Mouse (Mus musculus) lung, postnatal 4 days (tissue): ENCODE results near the gene Arl4c.

Experiments used
- DNase-seq, 2 experiments: peaks; one replicate each; pipeline ENCODE4 v3.0.0; 2021

Arl4c gene

DNA sequence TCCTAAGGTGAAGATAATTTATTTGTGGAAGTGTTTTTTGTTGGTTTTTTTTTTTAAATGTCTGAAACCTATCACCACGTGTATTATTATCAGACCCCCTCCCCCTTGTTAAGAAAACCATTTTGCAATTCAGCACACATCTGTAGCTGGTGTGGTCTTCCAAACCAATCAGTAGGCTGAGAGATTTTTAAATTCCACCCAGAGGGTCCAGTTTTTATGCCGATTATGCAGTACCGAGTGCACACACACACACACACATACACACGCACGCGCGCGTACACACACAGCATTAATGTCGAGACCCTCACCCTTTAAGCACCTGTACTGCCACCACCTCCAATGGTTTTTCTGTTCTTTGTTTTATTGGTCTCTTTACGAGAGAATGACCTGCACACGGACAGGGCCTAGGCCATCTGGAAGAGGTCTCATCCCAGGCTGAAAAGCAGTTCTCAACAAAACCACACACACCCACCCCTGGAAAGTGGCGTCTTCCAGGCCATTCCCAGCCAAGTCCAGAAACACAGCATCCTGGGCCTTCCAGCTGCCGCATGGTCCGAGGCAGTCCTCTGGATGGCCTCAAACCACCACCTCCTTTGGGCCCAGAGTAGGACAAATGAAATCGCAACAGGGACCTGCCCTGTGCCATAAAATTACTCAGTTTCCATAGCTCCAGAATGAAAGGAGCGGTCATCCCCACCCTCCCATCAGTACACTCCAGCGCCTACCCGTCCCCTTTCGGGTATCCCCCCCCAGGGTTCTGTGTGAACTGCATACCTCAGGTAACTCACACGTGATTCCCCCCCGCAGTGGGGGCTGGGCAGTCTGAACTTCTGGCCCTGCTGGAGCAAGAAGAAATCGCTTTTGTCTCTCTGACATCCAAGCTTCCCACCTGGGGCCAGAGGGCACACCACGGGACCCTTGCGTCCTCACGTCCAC lies 1.9 kb downstream of the Arl4c start:
- peak; percentile 57 to 58 for DNase-seq

- DNase-seq: peak; percentile 78
Measured at GRCm38 (mm10) chr1:88699401-88699800, 2.6 kb downstream of the Arl4c start.

DNA sequence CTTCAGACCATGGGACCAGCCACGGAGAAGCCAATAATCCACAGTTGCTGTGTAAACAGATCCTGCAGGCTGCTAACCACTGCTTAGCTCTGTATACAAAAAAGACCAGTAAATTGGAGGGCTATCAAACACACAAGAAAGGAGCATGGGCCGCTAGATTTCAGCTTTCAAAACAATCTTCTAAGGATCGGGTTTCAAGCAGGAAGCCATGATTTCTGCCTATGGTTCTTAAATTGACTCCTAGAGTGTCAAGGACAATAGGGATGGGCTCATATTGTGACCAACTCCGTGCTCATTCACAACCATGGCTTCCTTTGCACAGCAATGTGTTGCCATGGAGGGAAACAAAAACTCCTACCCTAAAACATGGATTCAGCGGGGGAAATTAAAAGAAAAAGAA lies 3.1 kb downstream of the Arl4c start:
- DNase-seq: no peak

DNA sequence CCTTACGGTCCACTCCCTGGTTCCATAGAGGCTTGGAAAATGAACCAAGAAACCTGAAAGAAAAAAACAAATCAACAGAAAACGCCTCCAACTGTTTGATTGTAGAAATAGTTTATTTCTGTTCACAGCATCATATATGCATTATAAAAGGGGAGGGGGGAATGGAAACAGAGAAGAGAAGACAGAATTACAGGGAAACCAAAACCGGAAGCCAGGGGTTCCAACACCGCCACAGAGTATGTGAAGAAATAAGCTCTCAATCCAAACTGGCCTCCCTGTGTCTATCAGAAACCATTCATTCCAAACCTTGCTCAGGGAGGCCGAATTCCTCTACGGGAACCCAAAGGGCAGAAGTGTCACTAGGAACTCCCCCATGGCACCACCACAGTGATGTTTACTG lies 3.9 kb downstream of the Arl4c start:
- DNase-seq: no peak

DNA sequence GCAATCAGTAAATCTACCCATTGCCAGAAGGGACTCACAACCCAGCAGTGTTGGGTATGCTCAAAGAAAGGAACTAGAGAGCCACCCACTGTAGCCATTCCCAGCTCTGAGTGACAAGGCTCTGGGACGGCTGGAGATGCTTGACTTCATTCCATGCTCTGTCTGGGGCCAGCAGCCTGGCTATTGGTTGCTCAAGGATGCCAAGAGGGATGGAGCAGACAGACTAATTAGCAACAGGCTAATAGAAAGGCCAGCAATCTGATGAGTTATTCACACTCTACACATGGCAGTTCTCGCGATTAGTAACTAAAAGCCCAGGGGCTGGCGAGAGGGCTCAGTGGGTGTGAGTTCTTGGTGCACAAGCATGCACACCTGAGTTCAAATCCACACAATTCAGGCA lies 5.6 kb downstream of the Arl4c start:
- DNase-seq: no peak

DNA sequence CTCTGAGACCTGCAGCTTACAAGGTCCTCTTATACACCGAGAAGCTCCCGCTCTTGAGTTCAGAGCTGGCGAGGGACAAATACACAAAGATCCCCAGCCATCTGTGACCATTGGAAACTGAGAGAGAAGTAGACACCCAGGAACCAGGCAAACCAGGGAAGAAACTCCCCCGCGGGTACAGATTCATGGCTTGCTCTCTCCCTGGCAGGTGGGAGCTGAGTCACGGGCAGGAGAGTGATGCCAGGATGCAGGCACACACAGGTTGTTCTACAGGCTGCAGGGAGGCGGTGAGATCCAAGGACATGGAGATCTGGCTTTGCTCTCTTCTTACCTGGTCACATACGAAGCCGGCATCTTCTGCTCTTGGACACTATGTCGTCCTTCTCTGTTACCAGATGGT lies 7.7 kb downstream of the Arl4c start:
- no peak for DNase-seq

- DNase-seq: no peak
Measured at GRCm38 (mm10) chr1:88692293-88692827, 9.7 kb downstream of the Arl4c start.

DNA sequence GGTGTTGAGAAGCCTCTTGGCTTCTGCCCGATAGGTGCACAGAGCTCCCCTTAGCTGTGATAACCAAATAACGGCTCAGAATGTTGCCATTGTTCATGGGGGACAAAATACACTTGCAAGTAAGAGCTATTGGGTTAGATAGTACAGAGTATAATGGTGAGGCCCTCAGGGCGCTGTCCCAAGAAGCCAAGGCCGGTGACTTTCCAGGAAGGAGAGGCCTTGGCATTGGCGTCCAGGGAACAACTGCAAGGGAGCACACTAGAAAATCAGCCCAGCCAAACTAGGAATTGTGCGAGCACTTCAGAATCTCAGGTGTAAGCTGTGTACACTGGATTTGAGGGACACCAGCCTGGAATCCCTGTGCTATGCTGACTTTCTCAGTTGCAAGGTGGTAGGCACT lies 11.4 kb downstream of the Arl4c start:
- DNase-seq: no peak

DNA sequence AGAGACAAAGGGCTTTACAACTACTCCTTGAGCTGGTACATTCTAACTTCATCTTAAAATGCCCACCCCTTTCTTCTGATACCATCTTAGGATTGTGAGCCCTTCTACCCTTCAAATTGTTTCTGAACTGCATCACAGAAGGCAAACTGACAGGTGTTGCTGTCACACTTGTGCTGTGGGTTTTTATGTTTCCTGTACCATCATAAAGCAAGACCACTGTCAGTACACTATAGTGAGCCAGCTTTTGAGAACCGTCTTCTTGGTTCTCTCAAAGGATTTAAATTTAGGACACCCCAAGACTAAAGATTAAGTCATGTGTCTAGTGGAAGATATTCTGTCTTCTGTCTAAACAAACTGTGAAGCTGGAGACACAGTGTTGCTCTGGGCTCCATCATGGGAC lies 17.3 kb downstream of the Arl4c start:
- no peak for DNase-seq

DNA sequence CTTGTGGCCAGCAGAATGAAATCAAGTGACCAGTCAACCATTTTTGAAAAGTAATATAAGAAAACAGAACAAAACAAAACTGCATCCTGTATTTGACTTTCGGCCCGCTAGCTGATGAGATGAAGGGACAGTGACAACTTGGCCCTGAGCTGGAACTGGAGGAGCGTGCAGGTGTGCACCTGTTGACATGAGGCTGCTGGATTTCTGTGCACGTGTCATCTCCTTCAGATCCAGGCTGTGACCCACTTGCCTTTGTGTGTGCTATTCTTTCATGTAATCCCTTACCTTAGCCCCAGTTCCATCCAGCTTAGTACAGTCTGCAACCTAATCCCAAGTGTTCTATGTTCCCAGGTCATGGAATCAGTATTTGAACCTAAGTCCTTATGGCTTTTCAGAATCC lies 20.4 kb downstream of the Arl4c start:
- DNase-seq: no peak

- DNase-seq: no peak
Measured at GRCm38 (mm10) chr1:88680804-88681203, 21.2 kb downstream of the Arl4c start.

- DNase-seq: no peak
Measured at GRCm38 (mm10) chr1:88678231-88678739, 23.7 kb downstream of the Arl4c start.

GRCm38 (mm10) chr1:88670807-88671206 lies 31.2 kb downstream of the Arl4c start:
- DNase-seq: no peak

- no peak for DNase-seq
Measured at GRCm38 (mm10) chr1:88668846-88669810, 32.9 kb downstream of the Arl4c start.

GRCm38 (mm10) chr1:88668353-88668752 lies 33.7 kb downstream of the Arl4c start:
- no peak for DNase-seq

DNA sequence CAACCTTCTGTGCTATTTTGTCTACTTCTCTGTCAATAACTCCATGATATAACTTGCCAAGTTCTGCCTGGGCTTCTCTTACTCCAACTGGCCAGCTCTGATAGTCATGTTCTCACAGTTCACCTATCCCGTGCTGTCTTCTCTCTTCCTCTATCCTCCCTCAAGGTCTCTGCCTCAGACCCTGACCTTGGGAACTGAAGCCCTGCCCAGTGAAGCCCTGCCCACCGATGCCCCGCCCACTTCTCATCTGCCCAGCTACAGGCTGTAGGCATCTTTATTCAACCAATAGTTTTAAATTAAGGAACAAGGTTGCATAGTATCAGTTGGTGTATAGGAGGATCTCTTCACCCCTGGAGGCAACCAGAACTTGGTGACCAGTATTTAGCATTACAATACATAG lies 37.4 kb downstream of the Arl4c start:
- no peak for DNase-seq

- no peak for DNase-seq
Measured at GRCm38 (mm10) chr1:88662736-88663135, 39.3 kb downstream of the Arl4c start.

- no peak for DNase-seq
Measured at GRCm38 (mm10) chr1:88661209-88661608, 40.8 kb downstream of the Arl4c start.

GRCm38 (mm10) chr1:88658290-88658857 lies 43.6 kb downstream of the Arl4c start:
- peak; percentile 46 to 53 for DNase-seq

DNA sequence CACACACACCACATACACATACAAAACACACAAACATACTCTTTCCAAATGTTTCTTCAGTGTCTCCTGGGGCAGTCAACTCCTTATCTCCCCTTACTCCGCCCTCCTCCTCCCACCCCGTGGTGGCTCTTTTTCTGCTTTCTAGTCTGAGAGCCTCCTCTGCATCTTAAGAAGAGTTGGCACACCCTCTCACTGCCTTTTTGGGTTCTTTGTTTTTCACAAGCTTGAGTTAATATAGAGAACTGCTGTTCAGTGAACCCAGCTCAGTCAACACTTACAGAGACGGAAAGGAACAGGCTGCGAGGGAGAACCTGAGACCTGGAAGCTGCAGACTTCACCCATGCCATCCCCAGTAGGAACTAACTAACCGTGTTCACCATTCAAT lies 45.9 kb downstream of the Arl4c start:
- DNase-seq: no peak

GRCm38 (mm10) chr1:88655473-88656095 lies 46.4 kb downstream of the Arl4c start:
- DNase-seq: no peak
